Mouse (Mus musculus): ENCODE results near the gene Zdhhc1. TPM values are rescaled to one million over a fixed set of nuclear protein-coding genes. Genes with fewer than 3 reads are reported as not detected.

The Zdhhc1 gene
- total RNA-seq, 2 experiments from 2014 or later, result 9.6 to 11.2 TPM

GRCm38 (mm10) chr8:105438865-105439264 is 57.8 kb downstream of the Zdhhc1 start:
- intact Hi-C loops (cut with DNase I), result loop anchor here (2.0 kb wide), 1 partner anchor 32 kb away; the partner anchor contains the start of gene Tppp3
- DNase-seq, result peak; percentile 48

GRCm38 (mm10) chr8:105437078-105437748 is 59.5 kb downstream of the Zdhhc1 start:
- no peak for DNase-seq
- no peak overlapping the region for H3K4me3 ChIP-seq
- H3K27ac ChIP-seq, result no peak overlapping the region
- no peak for TF ChIP-seq CTCF (IDR thresholded peaks at IDR 0.05)
- intact Hi-C loops (cut with DNase I), result no loop called here

More at GRCm38 (mm10) chr8:105438865-105439264, 57.8 kb downstream of the Zdhhc1 start:
- peak; percentile 64 for TF ChIP-seq CTCF (IDR thresholded peaks at IDR 0.05)
- Histone ChIP-seq H3K27ac (no peak overlapping the region), H3K4me3 (no peak overlapping the region)

- TF ChIP-seq CTCF (IDR thresholded peaks at IDR 0.05), result no peak
- H3K4me3 ChIP-seq, result no peak overlapping the region
- H3K27ac ChIP-seq, result no peak overlapping the region
- no peak for DNase-seq
- intact Hi-C loops (cut with DNase I), result no loop called here
These were observed 60.5 kb downstream of the Zdhhc1 start for GRCm38 (mm10) chr8:105436218-105436617.

- DNase-seq, result no peak
- Histone ChIP-seq H3K4me3 (peak overlapping the region; percentile 35; the same call in 1 of the 2 replicates), H3K27ac (peak overlapping the region; percentile 81)
- intact Hi-C loops (cut with DNase I), result no loop called here
- no peak for TF ChIP-seq CTCF (IDR thresholded peaks at IDR 0.05)
These were observed 62.6 kb downstream of the Zdhhc1 start for GRCm38 (mm10) chr8:105434136-105434535.

- peak overlapping the region; percentile 35 for H3K4me3 ChIP-seq
- intact Hi-C loops (cut with DNase I), result no loop called here
- no peak for DNase-seq
- peak overlapping the region; percentile 81 for H3K27ac ChIP-seq
- no peak for TF ChIP-seq CTCF (IDR thresholded peaks at IDR 0.05)
These were observed 63.2 kb downstream of the Zdhhc1 start for GRCm38 (mm10) chr8:105433511-105433910.

GRCm38 (mm10) chr8:105433021-105433420 is 63.7 kb downstream of the Zdhhc1 start:
- Histone ChIP-seq H3K27ac (peak overlapping the region; percentile 81), H3K4me3 (peak overlapping the region; percentile 7; the same call in 1 of the 2 replicates)
- intact Hi-C loops (cut with DNase I), result no loop called here
- TF ChIP-seq CTCF (IDR thresholded peaks at IDR 0.05), result no peak
- no peak for DNase-seq

GRCm38 (mm10) chr8:105431743-105432515 is 64.8 kb downstream of the Zdhhc1 start:
- DNase-seq, result no peak
- intact Hi-C loops (cut with DNase I), result no loop called here
- Histone ChIP-seq H3K27ac (peak overlapping the region; percentile 81; the same call in 1 of the 2 replicates), H3K4me3 (no peak overlapping the region)
- TF ChIP-seq CTCF (IDR thresholded peaks at IDR 0.05), result no peak

GRCm38 (mm10) chr8:105426878-105427277 is 69.8 kb downstream of the Zdhhc1 start:
- Histone ChIP-seq H3K4me3 (peak overlapping the region; percentile 63), H3K27ac (peak overlapping the region; percentile 84)
- TF ChIP-seq CTCF (IDR thresholded peaks at IDR 0.05), result no peak
- intact Hi-C loops (cut with DNase I), result no loop called here
- no peak for DNase-seq

Other genes starting within 250 kb of the Zdhhc1 start
- gene B3gnt9, start 241.7 kb downstream of the Zdhhc1 start, total RNA-seq (2021), result 1 to 10 TPM; 1.8 to 3.5 TPM
- 1 to 10 TPM; 2.4 to 2.9 TPM for gene Tradd, start 232.3 kb downstream of the Zdhhc1 start, total RNA-seq (2021)
- 1 to 10 TPM; 1.0 to 1.1 TPM for gene Fbxl8, start 232.3 kb downstream of the Zdhhc1 start, total RNA-seq (2021)
- gene Hsf4, start 227.1 kb downstream of the Zdhhc1 start, total RNA-seq (2021), result 1 to 10 TPM; 6.1 to 8.4 TPM
- gene Nol3, start 220.8 kb downstream of the Zdhhc1 start, total RNA-seq (2021), result 10 to 100 TPM; 27.9 to 32.4 TPM
- under 1 TPM; 0.33 to 0.98 TPM for gene 4931428F04Rik, start 207.0 kb downstream of the Zdhhc1 start, total RNA-seq (2021)
- gene Exoc3l, start 200.8 kb downstream of the Zdhhc1 start, total RNA-seq (2021), result 1 to 10 TPM in 1 of 2 experiments, under 1 TPM in 1; 0.84 to 2.3 TPM
- 10 to 100 TPM; 26.8 to 29.7 TPM for gene E2f4, start 199.2 kb downstream of the Zdhhc1 start, total RNA-seq (2021)
- gene Elmo3, start 191.3 kb downstream of the Zdhhc1 start, total RNA-seq (2021), result 1 to 10 TPM; 1.2 to 1.6 TPM
- 1 to 10 TPM in 1 of 2 experiments, under 1 TPM in 1; 0.99 to 1.3 TPM for gene Lrrc29, start 170.6 kb downstream of the Zdhhc1 start, total RNA-seq (2021)
- gene Tmem208, start 170.5 kb downstream of the Zdhhc1 start, total RNA-seq (2021), result 10 to 100 TPM; 20.1 to 24.6 TPM
- 10 to 100 TPM; 17.5 to 23.4 TPM for gene Fhod1, start 148.9 kb downstream of the Zdhhc1 start, total RNA-seq (2021)
- under 1 TPM; 0.45 to 0.92 TPM for gene Slc9a5, start 148.1 kb downstream of the Zdhhc1 start, total RNA-seq (2021)
- gene Plekhg4, start 123.6 kb downstream of the Zdhhc1 start, total RNA-seq (2021), result not detected
- gene Kctd19, start 83.4 kb downstream of the Zdhhc1 start, total RNA-seq (2021), result under 1 TPM in 1 of 2 experiments, not detected in 1; 0.23 TPM
- gene Lrrc36, start 83.3 kb downstream of the Zdhhc1 start, total RNA-seq (2021), result under 1 TPM; 0.64 to 0.73 TPM
- 10 to 100 TPM; 52.8 to 53.4 TPM for gene Tppp3, start 25.4 kb downstream of the Zdhhc1 start, total RNA-seq (2021)
- not detected for gene Hsd11b2, start 21.9 kb upstream of the Zdhhc1 start, total RNA-seq (2021)
- 10 to 100 TPM; 40.3 to 41.6 TPM for gene Atp6v0d1, start 69.1 kb upstream of the Zdhhc1 start, total RNA-seq (2021)
- gene Ripor1, start 108.4 kb upstream of the Zdhhc1 start, total RNA-seq (2021), result 10 to 100 TPM; 15.7 to 20.6 TPM
- 10 to 100 TPM; 33.2 to 42.6 TPM for gene Ctcf, start 139.7 kb upstream of the Zdhhc1 start, total RNA-seq (2021)
- gene Agrp, start 140.5 kb upstream of the Zdhhc1 start, total RNA-seq (2021), result under 1 TPM in 1 of 2 experiments, not detected in 1; 0.75 TPM
- under 1 TPM in 1 of 2 experiments, not detected in 1; 0.17 TPM for gene Carmil2, start 189.4 kb upstream of the Zdhhc1 start, total RNA-seq (2021)
- gene Acd, start 204.2 kb upstream of the Zdhhc1 start, total RNA-seq (2021), result 1 to 10 TPM; 4.2 to 5.3 TPM
- 1 to 10 TPM; 5.0 to 6.0 TPM for gene Pard6a, start 204.2 kb upstream of the Zdhhc1 start, total RNA-seq (2021)
- not detected for gene 4933405L10Rik, start 210.8 kb upstream of the Zdhhc1 start, total RNA-seq (2021)
- gene Enkd1, start 211.3 kb upstream of the Zdhhc1 start, total RNA-seq (2021), result under 1 TPM; 0.47 to 0.69 TPM